Mouse (Mus musculus) G1E (cell line): ENCODE results near the gene Col20a1.

Experiments used
- CTCF ChIP-seq: IDR thresholded peaks from 2 replicates; pipeline ENCODE4 v1.5.1; 2012; ENCODE audit warnings: low read depth, low read length, inconsistent platforms, mixed read lengths
- GATA1 ChIP-seq: IDR thresholded peaks from 2 replicates; pipeline ENCODE4 v1.6.1; 2012; ENCODE audit warnings: borderline replicate concordance, low read length, inconsistent platforms, mixed read lengths
- GATA2 ChIP-seq: IDR thresholded peaks from 2 replicates; pipeline ENCODE4 v1.6.1; 2012; ENCODE audit warnings: low read depth, low read length, inconsistent platforms, borderline replicate concordance
- POLR2AphosphoS5 ChIP-seq: IDR thresholded peaks from 2 replicates; pipeline ENCODE4 v1.6.1; 2012; ENCODE audit warnings: low read depth, low read length, inconsistent platforms; ENCODE audit not compliant: insufficient replicate concordance
- TAL1 ChIP-seq: conservative IDR thresholded peaks from 2 replicates; pipeline ENCODE4 v1.6.1; 2012; ENCODE audit warnings: low read depth, low read length, inconsistent platforms, mixed read lengths

DNA sequence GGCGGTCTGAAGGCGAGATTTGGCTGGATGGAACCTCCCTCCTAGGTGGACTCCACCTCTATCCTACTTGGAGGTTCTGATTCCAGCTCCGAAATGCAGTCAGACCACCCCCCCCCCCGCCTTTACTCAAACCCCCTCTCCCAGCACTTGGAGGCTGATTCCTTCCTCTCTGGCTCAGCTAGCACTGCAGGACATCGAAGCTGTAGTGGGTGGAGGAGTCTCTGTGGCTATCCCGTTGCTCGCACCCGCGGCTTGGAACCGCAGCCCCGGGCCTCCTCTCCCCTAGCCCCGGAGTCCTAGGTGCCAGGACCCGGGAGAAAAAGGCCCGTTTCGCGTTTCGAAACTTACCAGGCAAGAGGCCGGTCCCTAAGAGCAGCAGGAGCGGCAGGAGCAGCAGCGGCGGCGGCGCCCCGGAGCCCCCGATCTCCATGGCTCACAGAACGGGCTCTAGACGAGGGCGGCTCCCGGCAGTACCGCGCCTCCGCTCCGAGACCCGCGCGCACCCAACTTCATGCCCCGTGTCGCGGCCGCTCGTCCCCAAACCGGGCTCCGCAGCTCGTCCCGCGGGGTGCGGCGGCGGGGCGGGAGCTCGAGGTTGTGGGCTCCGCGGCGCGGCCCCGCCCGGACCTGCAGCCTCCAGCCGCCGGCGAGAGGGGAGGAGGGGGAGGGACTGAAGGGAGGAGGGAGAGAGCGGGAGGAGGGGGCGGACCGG is 52.5 kb downstream of the Col20a1 start:
- TF ChIP-seq CTCF (no peak), GATA1 (no peak), POLR2AphosphoS5 (no peak), TAL1 (no peak), GATA2 (no peak)
